ENCODE assay signal across 13 mouse cellular contexts in the genomic region with DNA sequence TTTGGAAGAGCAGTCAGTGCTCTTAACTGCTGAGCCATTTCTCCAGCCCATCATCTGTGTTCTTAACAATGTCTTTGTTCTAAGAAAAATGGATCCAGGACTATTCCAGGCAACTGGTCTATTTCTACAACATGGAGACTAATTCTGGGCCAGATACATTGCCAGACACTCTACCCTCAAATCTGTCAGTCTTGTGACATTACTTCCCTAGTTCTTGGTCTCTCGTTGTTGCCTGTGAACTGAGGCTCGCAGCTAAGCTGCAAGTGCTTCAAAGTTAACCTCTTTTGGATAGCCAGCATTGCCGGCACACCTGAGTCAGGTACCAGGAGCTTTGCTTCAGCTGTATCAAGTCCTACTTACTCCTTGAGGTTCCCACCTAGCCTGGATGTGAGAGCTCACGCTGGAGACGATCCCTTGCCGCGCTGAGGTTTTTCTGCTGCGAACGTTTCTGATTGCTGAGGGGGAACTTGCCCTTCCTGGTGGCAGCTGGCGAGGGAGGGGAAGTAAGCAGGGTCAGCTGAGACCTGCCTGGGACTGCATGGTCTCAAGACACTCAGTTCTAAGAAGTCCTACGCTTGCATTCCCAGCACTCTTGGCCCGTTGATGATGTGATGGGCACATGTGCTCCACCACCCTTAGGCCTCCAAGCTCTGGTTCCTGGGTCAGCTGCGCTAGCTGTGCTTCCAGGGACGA.
DNase-seq lines count a peak whose midpoint lies in the region; ATAC-seq and TF ChIP-seq lines count a peak whose summit lies in the region.
"Had no signal": no experiment of that assay in that cellular context is flagged by ENCODE, and none has a peak within 500 bp of the region (broad histone marks: within the 10 kb centered on the region; RNA-seq: fewer than 3 reads in every experiment).

No protein-coding gene starts in this region.

- peak overlapping the region; percentile 53 for H3K27ac ChIP-seq in gastrocnemius, adult 2 months
- peak overlapping the region; percentile 74 for H3K27ac ChIP-seq in left cerebral cortex, adult 2 months
- H3K27ac ChIP-seq in brown adipose tissue, adult 24 weeks (replicated peaks; ENCODE audit: low read depth, low read length): peak overlapping the region; percentile 71
- peak overlapping the region; percentile 96 for H3K27ac ChIP-seq in macrophage
- H3K27ac ChIP-seq in hindbrain, postnatal 0 days: no peak overlapping the region

- intact Hi-C loops in gastrocnemius, adult 2 months (cut with DNase I): loop anchor here (5.0 kb wide), 1 partner anchor 100 kb away; no protein-coding TSS in a partner anchor
- intact Hi-C loops in left cerebral cortex, adult 2 months (cut with DNase I): no loop called here
- intact Hi-C loops in left cerebral cortex, postnatal 10 days (cut with DNase I): loop anchor here (5.0 kb wide), 1 partner anchor 55 kb away; no protein-coding TSS in a partner anchor

- H3K79me2 ChIP-seq in macrophage (ENCODE audit: inconsistent target): no peaks in the 10 kb centered on the region

- TF ChIP-seq CTCF in gastrocnemius, adult 2 months (IDR thresholded peaks at IDR 0.05): no peak
- TF ChIP-seq CTCF in left cerebral cortex, adult 2 months (IDR thresholded peaks at IDR 0.05): no peak
- TF ChIP-seq CTCF in hindbrain, postnatal 0 days (IDR thresholded peaks at IDR 0.05; ENCODE audit: low read depth): no peak

- no peaks in the 10 kb centered on the region for H3K36me3 ChIP-seq in macrophage (ENCODE audit: inconsistent target)
- H3K36me3 ChIP-seq in hindbrain, postnatal 0 days (ENCODE audit: insufficient read depth, low read length): no peaks in the 10 kb centered on the region
- H3K36me3 ChIP-seq: heart, embryonic 15.5 days had no signal

- no peak overlapping the region for H3K9ac ChIP-seq in hindbrain, postnatal 0 days (replicated peaks; ENCODE audit: low read length)

- no peak overlapping the region for H3K4me2 ChIP-seq in hindbrain, postnatal 0 days (ENCODE audit: low read depth, low read length)
- H3K4me2 ChIP-seq: midbrain, embryonic 11.5 days had no signal

- no peak overlapping the region for H3K4me3 ChIP-seq in gastrocnemius, adult 2 months
- no peak overlapping the region for H3K4me3 ChIP-seq in left cerebral cortex, adult 2 months
- no peak overlapping the region for H3K4me3 ChIP-seq in brown adipose tissue, adult 24 weeks (ENCODE audit: insufficient read depth, low read depth, low read length)
- peak overlapping the region; percentile 26 for H3K4me3 ChIP-seq in macrophage (ENCODE audit: inconsistent target)
- H3K4me3 ChIP-seq in hindbrain, postnatal 0 days (ENCODE audit: low read length): no peak overlapping the region
- H3K4me3 ChIP-seq: heart, embryonic 15.5 days had no signal

- no peaks in the 10 kb centered on the region for H3K9me3 ChIP-seq in hindbrain, postnatal 0 days (ENCODE audit: low read length)
- H3K9me3 ChIP-seq: heart, embryonic 15.5 days had no signal

- H3K27me3 ChIP-seq in hindbrain, postnatal 0 days (ENCODE audit: insufficient read depth, low read length): no peaks in the 10 kb centered on the region
- H3K27me3 ChIP-seq: heart, embryonic 15.5 days had no signal

- DNase-seq in gastrocnemius, adult 2 months: peak; percentile 35
- DNase-seq in gastrocnemius, postnatal 4 days (ENCODE audit: low spot score in 2 of 2): no peak
- DNase-seq in left cerebral cortex, adult 2 months (ENCODE audit: extremely low spot score in 1 of 2, low spot score in 2 of 2): no peak
- no peak for DNase-seq in left cerebral cortex, postnatal 10 days (ENCODE audit: extremely low spot score in 1 of 2, low spot score in 2 of 2)
- DNase-seq in hindbrain, postnatal 0 days (ENCODE audit: low spot score): no peak
- no peak for DNase-seq in left cerebral cortex, adult 11 months (ENCODE audit: low spot score)
- DNase-seq: adrenal gland, postnatal 25 days; cerebellum, adult 11-12 months; kidney, postnatal 14 days had no signal

- ATAC-seq in hindbrain, postnatal 0 days: no peak

- 10% methylated on average over 13 of the region's 14 CpGs for WGBS in macrophage (ENCODE audit: missing documents)
- WGBS in hindbrain, postnatal 0 days: 82% methylated on average over 14 of the region's 14 CpGs

- peaks cover 33% of the 10 kb centered on the region for H3K4me1 ChIP-seq in brown adipose tissue, adult 24 weeks (ENCODE audit: control insufficient read depth, insufficient read depth, insufficient read length, low read length)
- peaks cover 10% of the 10 kb centered on the region for H3K4me1 ChIP-seq in hindbrain, postnatal 0 days (ENCODE audit: insufficient read depth, low read length)
